Mouse (Mus musculus) liver, adult 2 months (tissue): ENCODE measurements around the gene Slc48a1. TPM values are rescaled to one million over a fixed set of nuclear protein-coding genes. Genes with fewer than 3 reads are reported as not detected.

Experiments used
- DNase-seq: peaks from one replicate; pipeline ENCODE4 v3.0.0-alpha.2; 2011; ENCODE audit warnings: low read depth, low spot score; ENCODE audit errors: extremely low read depth
- H3K27ac ChIP-seq: fragments of 200-500 bp; replicated peaks from 2 replicates; pipeline ENCODE4 v1.5.1; 2012; ENCODE audit warnings: low read depth, mild to moderate bottlenecking, control low read depth, inconsistent platforms, low read length; ENCODE audit not compliant: insufficient read depth
- H3K27me3 ChIP-seq: fragments of 200-500 bp; 2 replicates; pipeline ENCODE4 v1.6.1; 2012; ENCODE audit warnings: mild to moderate bottlenecking, moderate library complexity, low read length, inconsistent platforms; ENCODE audit not compliant: control insufficient read depth, insufficient read depth
- H3K36me3 ChIP-seq: fragments of 200-500 bp; 2 replicates; pipeline ENCODE4 v1.6.1; 2012; ENCODE audit warnings: low read length, inconsistent platforms; ENCODE audit not compliant: control insufficient read depth, insufficient read depth
- H3K4me1 ChIP-seq: fragments of 200-500 bp; 2 replicates; pipeline ENCODE4 v1.6.1; 2011; ENCODE audit warnings: low read length; ENCODE audit not compliant: control insufficient read depth, insufficient read depth
- H3K4me3 ChIP-seq: fragments of 200-500 bp; 2 replicates; pipeline ENCODE4 v1.5.1; 2011; ENCODE audit warnings: low read depth, mild to moderate bottlenecking, control low read depth, low read length, moderate library complexity; ENCODE audit not compliant: insufficient read depth
- H3K79me2 ChIP-seq: fragments of 200-500 bp; 2 replicates; pipeline ENCODE4 v1.6.1; 2012; ENCODE audit warnings: inconsistent platforms, mild to moderate bottlenecking, low read length, moderate library complexity; ENCODE audit not compliant: control insufficient read depth, insufficient read depth
- H3K9ac ChIP-seq: fragments of 200-500 bp; 2 replicates; pipeline ENCODE4 v1.6.1; 2012; ENCODE audit warnings: low read depth, mild to moderate bottlenecking, control low read depth, inconsistent platforms, low read length
- CTCF ChIP-seq: fragments of 200-500 bp; IDR thresholded peaks from 2 replicates; pipeline ENCODE4 v1.5.1; 2011; ENCODE audit warnings: low read depth, low read length, control low read depth
- POLR2A ChIP-seq: fragments of 200-500 bp; IDR thresholded peaks from 2 replicates; pipeline ENCODE4 v1.6.1; 2011; ENCODE audit warnings: low read length, control low read depth; ENCODE audit not compliant: insufficient read depth; ENCODE audit errors: extremely low read depth
- WGBS: fragments of 180-500 bp; shearing (Covaris S2); methylation state at CpG from one replicate; pipeline ENCODE4 v1.1.7; 2018; 5-methylcytosine and 5-hydroxymethylcytosine counted together
- polyA plus RNA-seq: library from polyadenylated mRNA; depleted of rRNA; stranded (reverse); fragments of >200 nt; gene quantifications from 2 replicates; pipeline ENCODE4 v1.2.3, GENCODE M21; 2012
- total RNA-seq: library from RNA; depleted of rRNA; stranded (reverse); fragments of >200 nt; gene quantifications from 2 replicates; pipeline ENCODE4 v1.2.3, GENCODE M21; 2014

Slc48a1 gene
- total and polyA plus RNA-seq, 2 experiments, result 15.2 to 54.9 TPM

DNA sequence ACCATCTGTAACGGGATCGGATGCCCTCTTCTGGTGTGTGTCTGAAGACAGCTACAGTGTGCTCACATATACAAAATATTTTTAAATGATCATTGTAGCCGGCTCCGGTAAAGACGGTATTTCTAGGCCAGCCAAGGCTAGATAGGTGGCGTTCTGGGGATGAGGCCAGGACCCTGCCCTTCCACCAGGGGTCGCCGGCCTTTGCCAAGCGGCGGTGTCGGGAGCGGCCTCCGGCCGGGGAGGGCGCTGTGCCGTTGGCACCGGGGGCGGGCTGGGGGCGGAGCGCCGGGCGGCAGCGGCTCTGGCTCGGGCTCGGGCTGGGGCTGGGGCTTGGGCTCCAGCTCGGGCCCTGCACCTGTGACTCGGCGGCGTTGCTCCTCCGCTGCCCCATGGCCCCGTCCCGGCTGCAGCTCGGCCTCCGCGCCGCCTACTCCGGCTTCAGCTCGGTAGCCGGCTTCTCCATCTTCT lies 5.8 kb downstream of the Slc48a1 start:
- no peaks in the 10 kb centered on the region for H3K27me3 ChIP-seq
- no peaks in the 10 kb centered on the region; the same call in 1 of the 2 replicates for H3K79me2 ChIP-seq
- DNase-seq, result peak; percentile 51
- H3K27ac ChIP-seq, result peak overlapping the region; percentile 7
- WGBS, result 3% methylated on average over 39 of the region's 39 CpGs
- H3K9ac ChIP-seq, result peak overlapping the region; percentile 82
- TF ChIP-seq CTCF (peak; percentile 93), POLR2A (peak; percentile 77)
- peaks cover 11% of the 10 kb centered on the region for H3K4me1 ChIP-seq
- peak overlapping the region; percentile 69 for H3K4me3 ChIP-seq
- H3K36me3 ChIP-seq, result no peaks in the 10 kb centered on the region

DNA sequence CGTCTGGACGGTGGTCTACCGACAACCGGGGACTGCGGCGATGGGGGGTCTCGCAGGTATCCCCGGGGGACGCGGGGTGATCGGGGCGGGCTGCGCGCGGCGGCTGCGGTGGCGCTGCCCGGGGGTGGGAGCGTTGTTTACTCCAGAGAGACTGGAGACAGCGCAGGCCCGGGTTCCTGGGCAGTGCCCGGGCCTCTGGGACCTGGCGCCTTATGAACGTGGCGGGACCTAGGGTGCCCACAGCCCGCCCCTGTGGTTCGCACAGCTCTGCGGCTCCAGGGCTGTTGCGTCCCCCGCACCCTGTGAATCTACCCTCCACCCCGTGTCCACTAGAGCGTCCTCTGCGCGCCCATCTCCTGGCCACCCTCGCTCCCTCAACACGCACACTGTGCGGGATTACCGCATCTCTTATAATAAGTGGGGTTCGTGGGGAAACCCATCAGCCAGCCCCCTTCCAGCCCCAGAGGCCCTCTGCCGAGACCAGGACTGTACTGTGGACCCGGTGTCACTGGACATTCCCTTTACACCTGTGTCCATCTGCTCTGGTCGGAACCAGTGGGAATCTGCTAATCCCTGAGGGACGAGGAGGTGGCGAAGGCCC lies 6.3 kb downstream of the Slc48a1 start:
- Histone ChIP-seq H3K4me3 (peak overlapping the region; percentile 69), H3K4me1 (peaks cover 11% of the 10 kb centered on the region), H3K36me3 (no peaks in the 10 kb centered on the region), H3K79me2 (no peaks in the 10 kb centered on the region; the same call in 1 of the 2 replicates), H3K9ac (peak overlapping the region; percentile 82), H3K27ac (peak overlapping the region; percentile 7), H3K27me3 (no peaks in the 10 kb centered on the region)
- DNase-seq, result no peak
- TF ChIP-seq CTCF (no peak), POLR2A (no peak)
- 6% methylated on average over 41 of the region's 45 CpGs for WGBS

DNA sequence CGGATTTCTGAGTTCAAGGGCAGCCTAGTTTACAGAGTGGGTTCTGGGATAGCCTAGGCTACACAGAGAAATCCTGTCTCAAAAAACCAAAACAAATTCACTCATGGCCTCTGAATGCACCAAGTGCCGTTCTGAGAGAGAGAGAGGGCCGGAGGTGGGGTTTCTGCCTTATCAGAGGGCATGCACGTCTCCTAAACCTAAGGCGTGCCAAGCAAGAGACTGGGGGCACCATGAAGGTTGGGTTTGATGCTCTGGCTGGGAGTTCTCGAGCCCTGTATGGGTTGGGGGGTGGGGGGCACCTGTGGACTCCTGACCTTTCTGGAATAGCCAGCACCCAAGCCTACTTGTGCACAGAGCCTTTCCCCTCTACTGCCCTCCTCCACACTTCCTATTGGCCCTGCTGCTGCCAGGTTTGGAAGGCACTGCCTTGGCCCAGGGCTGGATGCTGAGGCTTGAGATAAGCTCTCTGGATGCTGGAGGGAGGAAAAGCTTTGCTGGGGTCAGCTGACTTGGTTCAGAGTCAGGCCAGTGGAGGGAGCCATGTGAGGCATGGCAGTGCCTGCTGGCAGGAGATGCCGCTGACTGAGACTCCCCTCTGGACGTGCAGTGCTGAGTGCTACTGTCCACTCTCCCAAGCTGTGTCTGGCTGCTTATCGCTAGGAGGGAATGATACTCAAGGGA lies 7.6 kb downstream of the Slc48a1 start:
- 77% methylated on average over 9 of the region's 9 CpGs for WGBS
- Histone ChIP-seq H3K4me3 (no peak overlapping the region), H3K36me3 (no peaks in the 10 kb centered on the region), H3K9ac (no peak overlapping the region), H3K79me2 (no peaks in the 10 kb centered on the region; the same call in 1 of the 2 replicates), H3K4me1 (peaks cover 11% of the 10 kb centered on the region), H3K27me3 (no peaks in the 10 kb centered on the region), H3K27ac (no peak overlapping the region)
- TF ChIP-seq POLR2A (no peak), CTCF (0 out of 2 replicates have a peak, but pooled peaks have one; percentile 10)
- no peak for DNase-seq

DNA sequence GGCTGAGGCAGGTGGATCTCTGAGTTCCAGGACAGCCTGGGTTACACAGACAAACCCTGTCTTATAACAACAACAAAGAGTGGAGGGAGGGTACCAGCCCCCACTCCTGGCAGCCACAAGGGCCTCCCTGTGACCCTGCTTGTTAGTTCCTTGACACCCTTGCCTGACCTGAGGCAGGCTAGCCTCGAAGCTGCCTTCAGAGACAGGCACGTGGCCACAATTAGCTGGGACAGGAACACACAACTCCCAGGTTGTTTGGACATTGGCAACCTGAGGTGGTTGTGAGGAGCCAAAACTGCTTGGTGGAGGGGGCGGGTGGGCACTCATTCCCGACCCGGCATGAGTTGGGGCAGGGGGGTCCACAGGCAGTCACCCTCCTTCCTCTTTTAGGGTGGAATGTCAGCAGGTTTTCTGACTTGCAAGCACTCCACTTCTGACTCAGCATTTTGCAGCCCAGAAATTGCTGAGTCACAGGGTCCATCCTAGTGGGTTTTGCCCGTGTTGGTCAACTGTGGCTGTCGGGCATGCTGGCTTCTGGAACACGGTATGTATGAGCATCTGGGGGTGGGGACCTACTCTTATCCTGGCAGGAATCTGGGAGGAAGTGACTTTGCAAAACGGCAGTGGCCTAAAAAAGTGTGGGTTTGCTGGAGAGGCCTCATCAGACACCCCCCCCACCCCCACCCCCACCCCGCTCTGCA lies 8.2 kb downstream of the Slc48a1 start:
- H3K27ac ChIP-seq, result no peak overlapping the region

DNA sequence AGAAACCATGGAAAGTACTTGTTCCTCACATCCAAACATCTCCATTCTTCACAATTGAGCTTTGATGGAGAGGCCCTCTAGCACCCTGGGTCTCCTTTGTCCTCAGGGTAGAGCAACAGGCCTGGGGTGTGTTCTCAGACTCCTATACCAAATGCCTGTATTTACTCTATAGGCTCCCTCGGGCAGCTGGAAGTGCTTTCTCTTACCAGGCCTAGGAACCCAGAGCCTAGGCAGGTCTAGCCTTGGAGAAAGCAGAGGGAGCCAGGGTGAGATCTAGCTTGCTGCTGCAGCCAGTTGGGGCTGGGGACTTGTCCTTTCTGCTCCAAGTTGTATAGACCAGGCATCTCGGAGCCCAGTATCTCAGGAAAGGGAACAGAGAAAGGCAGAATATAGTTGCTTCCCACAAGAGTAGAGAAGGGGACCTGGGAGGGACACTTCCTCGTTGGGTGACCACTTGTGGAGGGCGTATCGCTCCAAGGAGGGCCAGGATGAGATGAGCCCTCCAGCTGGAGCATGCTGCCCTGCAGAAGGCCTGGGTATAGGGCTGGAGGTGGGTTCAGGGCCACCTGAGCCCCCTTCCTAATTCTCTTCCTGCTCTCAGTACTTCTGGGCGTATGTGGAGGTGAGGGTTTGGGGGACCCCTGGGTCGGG lies 9.0 kb downstream of the Slc48a1 start:
- H3K36me3 ChIP-seq, result no peaks in the 10 kb centered on the region
- H3K4me3 ChIP-seq, result no peak overlapping the region
- 71% methylated on average over 7 of the region's 7 CpGs for WGBS
- 0 out of 2 replicates have a peak overlapping the region, but pooled peaks have one; percentile 7 for H3K27ac ChIP-seq
- no peak for DNase-seq
- H3K4me1 ChIP-seq, result peaks cover 11% of the 10 kb centered on the region
- no peak for TF ChIP-seq CTCF
- H3K79me2 ChIP-seq, result no peaks in the 10 kb centered on the region; the same call in 1 of the 2 replicates
- H3K9ac ChIP-seq, result no peak overlapping the region
- H3K27me3 ChIP-seq, result no peaks in the 10 kb centered on the region

More for the DNA sequence above, 8.2 kb downstream of the Slc48a1 start:
- H3K4me1 ChIP-seq, result peaks cover 11% of the 10 kb centered on the region
- H3K9ac ChIP-seq, result no peak overlapping the region
- no peaks in the 10 kb centered on the region for H3K27me3 ChIP-seq
- TF ChIP-seq CTCF, result no peak
- no peak for TF ChIP-seq POLR2A
- H3K4me3 ChIP-seq, result no peak overlapping the region
- WGBS, result 43% methylated on average over 10 of the region's 10 CpGs
- no peaks in the 10 kb centered on the region for H3K36me3 ChIP-seq
- no peak for DNase-seq
- H3K79me2 ChIP-seq, result no peaks in the 10 kb centered on the region; the same call in 1 of the 2 replicates
